ENCODE assay signal across 16 mouse cellular contexts in the genomic region with DNA sequence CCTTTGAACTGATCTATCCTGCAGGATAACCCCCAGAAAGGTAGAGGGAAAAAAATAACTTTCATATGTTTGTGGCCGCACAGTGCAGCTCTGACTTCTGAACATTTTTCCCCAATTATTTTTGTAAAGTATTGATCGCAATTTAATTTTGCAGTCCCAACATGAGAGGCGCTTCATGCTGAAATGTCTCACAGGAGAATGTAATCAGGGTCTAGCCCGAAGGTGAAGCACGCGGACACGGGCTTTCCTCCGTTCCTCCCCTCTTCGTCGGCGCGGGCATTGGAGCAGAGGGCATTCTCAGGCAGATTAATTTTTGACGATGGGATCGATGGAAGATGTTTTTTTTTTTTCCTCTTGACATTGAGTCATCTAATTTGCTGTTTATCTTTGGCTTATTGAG.
"Had no signal": no experiment of that assay in that cellular context is flagged by ENCODE, and none has a peak within 500 bp of the region (broad histone marks: within the 10 kb centered on the region; RNA-seq: fewer than 3 reads in every experiment).

No protein-coding gene starts in this region.

- H3K27ac ChIP-seq: neural tube, embryonic 13.5 days; neural tube, embryonic 15.5 days; stomach, embryonic 15.5 days; stomach, postnatal 0 days had no signal

- H3K9me3 ChIP-seq: neural tube, embryonic 13.5 days; neural tube, embryonic 15.5 days; stomach, embryonic 15.5 days had no signal

- H3K9ac ChIP-seq: neural tube, embryonic 13.5 days; neural tube, embryonic 15.5 days; stomach, embryonic 15.5 days had no signal

- H3K4me2 ChIP-seq: neural tube, embryonic 13.5 days; neural tube, embryonic 15.5 days; stomach, embryonic 15.5 days had no signal

- H3K4me3 ChIP-seq: neural tube, embryonic 13.5 days; neural tube, embryonic 15.5 days; stomach, embryonic 15.5 days had no signal

- DNase-seq: retina, postnatal 1 day; right cerebral cortex, adult 18-20 months; right cerebral cortex, postnatal 14 days; right cerebral cortex, postnatal 25 days; right cerebral cortex, postnatal 4 days; spleen, adult 18-20 months; thymus, adult 18-20 months; thymus, adult 2 months; thymus, postnatal 14 days; thymus, postnatal 25 days; thymus, postnatal 36 days; thymus, postnatal 4 days had no signal

- H3K4me1 ChIP-seq: neural tube, embryonic 13.5 days; neural tube, embryonic 15.5 days; stomach, embryonic 15.5 days had no signal

- H3K27me3 ChIP-seq: neural tube, embryonic 13.5 days; neural tube, embryonic 15.5 days; stomach, embryonic 15.5 days had no signal

- H3K36me3 ChIP-seq: neural tube, embryonic 13.5 days; neural tube, embryonic 15.5 days; stomach, embryonic 15.5 days had no signal
